Mouse (Mus musculus) limb, embryonic 14.5 days (tissue): ENCODE data around the gene Tmem160. TPM values are rescaled to one million over a fixed set of nuclear protein-coding genes. Genes with fewer than 3 reads are reported as not detected.

ENCODE experiments used
- ATAC-seq: fragments of 200-750 bp; cut with Nextera tagmentation; 2 replicates; pipeline ENCODE4 v1.8.0; 2017; ENCODE audit warnings: low read depth, moderate number of reproducible peaks, moderate TSS enrichment; ENCODE audit not compliant: low FRiP score
- DNase-seq: peaks from one replicate; pipeline ENCODE4 v3.0.0-alpha.2; 2015; ENCODE audit warnings: low spot score
- H3K27ac ChIP-seq: fragments of 300-500 bp; sonication (generic); replicated peaks from 2 replicates; pipeline ENCODE4 v1.5.1; 2014; ENCODE audit warnings: low read depth, mild to moderate bottlenecking, low read length, moderate library complexity, mixed read lengths
- H3K27me3 ChIP-seq: fragments of 300-500 bp; sonication (generic); 2 replicates; pipeline ENCODE4 v1.6.1; 2014; ENCODE audit warnings: low read length, mixed read lengths; ENCODE audit not compliant: control insufficient read depth, insufficient read depth
- H3K36me3 ChIP-seq: fragments of 300-500 bp; sonication (generic); 2 replicates; pipeline ENCODE4 v1.6.1; 2014; ENCODE audit warnings: mild to moderate bottlenecking, low read length, moderate library complexity, mixed read lengths; ENCODE audit not compliant: control insufficient read depth, insufficient read depth
- H3K4me1 ChIP-seq: fragments of 300-500 bp; sonication (generic); 2 replicates; pipeline ENCODE4 v1.6.1; 2014; ENCODE audit warnings: antibody characterized with exemption, low read length, mixed read lengths; ENCODE audit not compliant: control insufficient read depth, insufficient read depth
- H3K4me2 ChIP-seq: fragments of 300-500 bp; sonication (generic); replicated peaks from 2 replicates; pipeline ENCODE4 v1.6.1; 2014; ENCODE audit warnings: low read depth, mild to moderate bottlenecking, low read length, moderate library complexity; ENCODE audit not compliant: severe bottlenecking
- H3K4me3 ChIP-seq: fragments of 300-500 bp; sonication (generic); replicated peaks from 2 replicates; pipeline ENCODE4 v1.5.1; 2014; ENCODE audit warnings: low read length
- H3K9ac ChIP-seq: fragments of 300-500 bp; sonication (generic); 2 replicates; pipeline ENCODE4 v1.6.1; 2014; ENCODE audit warnings: mild to moderate bottlenecking, low read depth, low read length, moderate library complexity; ENCODE audit not compliant: severe bottlenecking
- H3K9me3 ChIP-seq: fragments of 300-500 bp; sonication (generic); 2 replicates; pipeline ENCODE4 v1.6.1; 2016; ENCODE audit warnings: low read length; ENCODE audit not compliant: control insufficient read depth
- POLR2A ChIP-seq: fragments of 200-500 bp; IDR thresholded peaks from 2 replicates; pipeline ENCODE4 v1.8.0; 2012; ENCODE audit warnings: inconsistent platforms, mild to moderate bottlenecking, moderate library complexity, borderline replicate concordance; ENCODE audit not compliant: insufficient read depth, insufficient read length; ENCODE audit errors: extremely low read depth
- WGBS: fragments of 180-500 bp; shearing (Covaris S2); extraction: QIAGEN DNeasy Blood & Tissue Kit; methylation state at CpG from one replicate; pipeline ENCODE4 v1.1.7; 2014; 5-methylcytosine and 5-hydroxymethylcytosine counted together
- polyA plus RNA-seq, 2 experiments: library from polyadenylated mRNA; depleted of rRNA in 1 of 2; stranded (reverse) in 1 of 2; unstranded in 1 of 2; fragments of >200 nt; fragmentation: Nextera tagmentation in 1 of 2; extraction: Ambion mirVana in 1 of 2; gene quantifications; 2 replicates each; pipeline versions ENCODE4 v1.2.1 to v1.2.3; 2012 to 2014

Gene Tmem160
- polyA plus RNA-seq, 2 experiments, result 32.8 to 51.3 TPM

DNA sequence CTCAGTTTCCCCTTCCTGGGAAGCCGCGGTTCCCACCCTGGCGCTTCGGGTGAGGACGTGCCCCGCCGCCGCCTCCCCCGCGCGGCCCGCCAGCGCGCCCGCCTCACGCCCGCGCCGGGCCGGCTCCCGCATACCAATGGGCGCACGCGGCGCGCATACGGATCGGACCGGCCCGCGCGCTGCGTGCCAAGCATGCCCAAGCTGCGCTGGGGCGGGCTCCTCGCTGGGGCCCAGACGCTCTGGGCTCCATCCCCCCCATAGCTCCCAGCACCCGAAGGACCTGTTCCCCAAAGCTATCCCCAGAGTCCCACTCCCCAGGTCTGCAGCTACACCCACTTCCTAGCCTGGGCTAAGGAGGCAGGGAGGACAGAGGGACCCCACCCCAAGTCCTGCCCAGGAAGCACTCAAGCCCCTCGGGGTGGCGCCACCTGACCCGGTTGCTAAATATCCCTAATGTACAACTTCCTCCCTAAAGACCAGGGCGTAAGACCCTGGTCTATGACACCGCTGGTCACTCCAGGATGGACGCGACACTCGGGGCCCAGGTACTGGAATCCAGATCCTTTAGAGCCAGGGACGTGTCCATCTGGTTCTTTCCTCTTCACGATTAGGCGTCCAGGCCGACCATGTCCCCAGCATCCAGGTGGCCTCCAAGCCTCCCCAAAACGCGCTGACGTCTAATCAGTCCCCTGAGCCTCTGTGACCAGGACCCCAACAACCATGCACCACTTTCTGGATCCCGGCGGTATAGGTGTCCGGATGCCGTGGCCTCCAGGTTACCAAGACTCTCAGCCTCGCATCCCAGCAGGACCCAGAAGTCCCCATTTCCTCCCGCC, 23.4 kb downstream of the Tmem160 start:
- whole genome bisulfite sequencing, result 2% methylated on average over 37 of the region's 59 CpGs
- no peaks in the 10 kb centered on the region for H3K36me3 ChIP-seq
- DNase-seq, result no peak
- H3K27ac ChIP-seq, result no peak overlapping the region
- H3K9me3 ChIP-seq, result no peaks in the 10 kb centered on the region
- no peak for ATAC-seq
- H3K4me3 ChIP-seq, result peak overlapping the region; percentile 23
- H3K4me1 ChIP-seq, result peaks cover 13% of the 10 kb centered on the region
- peak overlapping the region; percentile 37 for H3K4me2 ChIP-seq
- H3K9ac ChIP-seq, result no peak overlapping the region
- TF ChIP-seq POLR2A, result no peak
- peaks cover 62% of the 10 kb centered on the region for H3K27me3 ChIP-seq

GRCm38 (mm10) chr7:16476600-16476989, 24.0 kb downstream of the Tmem160 start:
- WGBS, result 1% methylated on average over 29 of the region's 34 CpGs
- Histone ChIP-seq H3K27me3 (peaks cover 56% of the 10 kb centered on the region), H3K9ac (no peak overlapping the region), H3K4me2 (peak overlapping the region; percentile 37), H3K9me3 (no peaks in the 10 kb centered on the region), H3K27ac (no peak overlapping the region), H3K36me3 (no peaks in the 10 kb centered on the region), H3K4me1 (peaks cover 13% of the 10 kb centered on the region), H3K4me3 (peak overlapping the region; percentile 23)
- DNase-seq (no peak), ATAC-seq (peak; percentile 57)
- no peak for TF ChIP-seq POLR2A

- H3K4me3 ChIP-seq, result peak within 1 kb of the TSS; percentile 23
- no peak within 1 kb of the TSS for H3K27ac ChIP-seq
- ATAC-seq (no peak), DNase-seq (no peak)
- peaks cover 13% of the 10 kb centered on the region for H3K4me1 ChIP-seq
- 87% methylated on average over 8 of the region's 8 CpGs for WGBS
- no peaks in the 10 kb centered on the region for H3K9me3 ChIP-seq
- H3K27me3 ChIP-seq, result peaks cover 47% of the 10 kb centered on the region
- H3K36me3 ChIP-seq, result no peaks in the 10 kb centered on the region
- TF ChIP-seq POLR2A, result no peak
- no peak within 1 kb of the TSS for H3K9ac ChIP-seq
- H3K4me2 ChIP-seq, result peak within 1 kb of the TSS; percentile 37
These were observed 25.0 kb downstream of the Tmem160 start, which contains the start of gene Npas1 for GRCm38 (mm10) chr7:16477628-16478027. Gene Npas1 (minus strand): TSS chr7:16477728.

- no peak overlapping the region for H3K4me2 ChIP-seq
- no peaks in the 10 kb centered on the region for H3K36me3 ChIP-seq
- no peak for ATAC-seq
- H3K9ac ChIP-seq, result no peak overlapping the region
- TF ChIP-seq POLR2A, result no peak
- no peak overlapping the region for H3K4me3 ChIP-seq
- no peak for DNase-seq
- no peaks in the 10 kb centered on the region for H3K4me1 ChIP-seq
- H3K9me3 ChIP-seq, result no peaks in the 10 kb centered on the region
- no peaks in the 10 kb centered on the region for H3K27me3 ChIP-seq
- H3K27ac ChIP-seq, result no peak overlapping the region
These were observed 36.2 kb downstream of the Tmem160 start for GRCm38 (mm10) chr7:16488816-16489215.

GRCm38 (mm10) chr7:16489948-16490347, 37.4 kb downstream of the Tmem160 start:
- Histone ChIP-seq H3K27ac (no peak overlapping the region), H3K4me1 (no peaks in the 10 kb centered on the region), H3K9ac (no peak overlapping the region), H3K4me2 (no peak overlapping the region), H3K9me3 (no peaks in the 10 kb centered on the region), H3K36me3 (no peaks in the 10 kb centered on the region), H3K27me3 (no peaks in the 10 kb centered on the region), H3K4me3 (no peak overlapping the region)
- no peak for TF ChIP-seq POLR2A
- WGBS, result 87% methylated on average over 9 of the region's 9 CpGs
- DNase-seq (no peak), ATAC-seq (no peak)
